Mouse (Mus musculus) stomach, embryonic 15.5 days (tissue): ENCODE results near the gene Smarcad1. TPM values are rescaled to one million over a fixed set of nuclear protein-coding genes. Genes with fewer than 3 reads are reported as not detected.
A peak's percentile ranks its signal among the peaks of the same experiment; 100 is the strongest.

Experiments
- ATAC-seq: fragments of 200-750 bp; cut with Nextera tagmentation; 2 replicates; pipeline ENCODE4 v1.8.0; 2017; ENCODE audit warnings: low read depth, moderate number of reproducible peaks, moderate TSS enrichment; ENCODE audit not compliant: insufficient read depth, low FRiP score
- H3K27ac ChIP-seq: fragments of 300-500 bp; sonication (generic); 2 replicates; pipeline ENCODE4 v1.5.1; 2015; ENCODE audit warnings: mild to moderate bottlenecking, inconsistent platforms
- H3K27me3 ChIP-seq: fragments of 300-500 bp; sonication (generic); replicated peaks from 2 replicates; pipeline ENCODE4 v1.6.1; 2015; ENCODE audit warnings: inconsistent platforms
- H3K36me3 ChIP-seq: fragments of 300-500 bp; sonication (generic); 2 replicates; pipeline ENCODE4 v1.6.1; 2015; ENCODE audit warnings: inconsistent platforms
- H3K4me1 ChIP-seq: fragments of 300-500 bp; sonication (generic); 2 replicates; pipeline ENCODE4 v1.6.1; 2015; ENCODE audit warnings: inconsistent platforms
- H3K4me2 ChIP-seq: fragments of 300-500 bp; sonication (generic); 2 replicates; pipeline ENCODE4 v1.6.1; 2015; ENCODE audit warnings: mild to moderate bottlenecking, inconsistent platforms
- H3K4me3 ChIP-seq: fragments of 300-500 bp; sonication (generic); replicated peaks from 2 replicates; pipeline ENCODE4 v1.5.1; 2015; ENCODE audit warnings: inconsistent platforms
- H3K9ac ChIP-seq: fragments of 300-500 bp; sonication (generic); 2 replicates; pipeline ENCODE4 v1.6.1; 2015; ENCODE audit warnings: inconsistent platforms
- H3K9me3 ChIP-seq: fragments of 300-500 bp; sonication (generic); 2 replicates; pipeline ENCODE4 v1.6.1; 2016; ENCODE audit warnings: inconsistent platforms
- WGBS: fragments of 180-500 bp; shearing (Covaris S2); methylation state at CpG from one replicate; pipeline ENCODE4 v1.1.7; 2015; 5-methylcytosine and 5-hydroxymethylcytosine counted together
- polyA plus RNA-seq: library from polyadenylated mRNA; unstranded; fragments of >200 nt; fragmentation: Nextera tagmentation; extraction: Ambion mirVana; gene quantifications from 2 replicates; pipeline ENCODE4 v1.2.1, GENCODE M21; 2015

Smarcad1 gene
- polyA plus RNA-seq, 1 experiment from 2014 or later, result 53.2 TPM

DNA sequence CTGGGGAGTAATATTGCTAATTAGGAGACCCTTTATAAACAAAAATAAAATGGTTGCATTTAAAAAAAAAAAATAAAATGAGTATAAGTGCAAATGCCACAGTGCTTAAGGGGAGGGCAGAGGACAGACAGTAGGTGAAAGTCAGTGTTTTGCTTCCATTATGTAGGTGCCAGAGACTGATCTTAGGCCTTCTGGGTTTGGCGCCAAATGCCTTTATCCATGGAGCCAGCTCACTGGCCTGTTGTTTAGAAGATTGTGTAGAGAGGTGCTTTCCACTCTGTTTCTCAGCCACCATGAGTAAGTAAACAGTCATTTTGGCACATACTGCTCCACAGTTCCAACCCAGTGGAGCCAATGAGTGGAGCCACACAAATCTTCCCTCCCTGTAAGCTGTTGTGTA is 75.2 kb downstream of the Smarcad1 start:
- WGBS, result 97% methylated on average over 1 of the region's 1 CpGs
- H3K4me2 ChIP-seq, result no peak overlapping the region
- H3K9ac ChIP-seq, result no peak overlapping the region
- no peak overlapping the region for H3K4me3 ChIP-seq
- no peak overlapping the region for H3K27ac ChIP-seq
- no peaks in the 10 kb centered on the region for H3K4me1 ChIP-seq
- no peaks in the 10 kb centered on the region for H3K9me3 ChIP-seq
- H3K27me3 ChIP-seq, result no peaks in the 10 kb centered on the region
- no peak for ATAC-seq
- peaks cover 16% of the 10 kb centered on the region; the same call in 1 of the 2 replicates for H3K36me3 ChIP-seq

- Histone ChIP-seq H3K4me2 (no peak overlapping the region), H3K9me3 (no peaks in the 10 kb centered on the region), H3K9ac (no peak overlapping the region), H3K4me1 (no peaks in the 10 kb centered on the region), H3K4me3 (no peak overlapping the region), H3K36me3 (no peaks in the 10 kb centered on the region), H3K27me3 (no peaks in the 10 kb centered on the region), H3K27ac (no peak overlapping the region)
- ATAC-seq, result no peak
- WGBS, result 23% methylated on average over 2 of the region's 2 CpGs
Measured at GRCm38 (mm10) chr6:65126074-65126726, 83.8 kb downstream of the Smarcad1 start.

DNA sequence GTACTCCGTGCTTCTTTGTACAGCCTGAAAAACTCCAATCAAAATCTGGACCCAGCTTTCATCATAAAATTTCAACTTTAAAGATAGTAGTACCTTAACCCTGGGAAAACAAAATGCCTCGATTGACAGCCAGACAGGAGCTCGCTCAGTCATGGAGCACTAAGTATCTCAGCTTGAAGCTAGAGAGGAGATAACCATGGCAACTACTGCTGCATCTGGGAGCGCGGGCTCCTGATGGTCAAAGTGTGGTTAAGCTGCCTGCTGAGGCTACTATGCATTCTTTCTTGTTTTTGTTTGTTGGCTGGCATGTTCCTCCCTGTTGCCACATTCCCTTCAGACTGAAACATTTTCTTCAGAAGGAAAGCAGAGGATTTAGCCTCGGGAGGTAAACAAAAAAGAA is 90.0 kb downstream of the Smarcad1 start:
- 71% methylated on average over 6 of the region's 6 CpGs for WGBS
- Histone ChIP-seq H3K27me3 (no peaks in the 10 kb centered on the region), H3K9me3 (no peaks in the 10 kb centered on the region), H3K9ac (no peak overlapping the region), H3K27ac (no peak overlapping the region), H3K4me2 (no peak overlapping the region), H3K4me1 (no peaks in the 10 kb centered on the region), H3K4me3 (no peak overlapping the region), H3K36me3 (no peaks in the 10 kb centered on the region)
- ATAC-seq, result no peak

DNA sequence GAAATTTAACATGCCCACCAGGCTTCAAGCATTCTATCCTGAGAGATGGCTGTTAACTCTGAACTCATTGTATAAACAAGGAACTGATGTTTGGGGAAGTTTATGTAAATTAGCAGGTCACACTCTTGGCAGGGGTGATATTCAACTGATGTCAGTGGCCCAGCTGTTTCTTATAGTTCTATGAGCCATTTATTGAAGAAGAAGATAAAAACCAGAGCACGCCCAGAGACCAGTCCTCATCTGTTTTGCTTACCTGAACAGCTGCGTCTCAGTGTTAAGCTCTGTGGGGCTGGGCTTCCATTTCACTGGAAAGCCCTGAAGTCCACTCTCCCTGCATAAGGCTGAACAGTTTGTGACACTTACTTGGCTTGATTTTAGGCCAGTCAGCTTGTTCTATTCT is 95.4 kb downstream of the Smarcad1 start:
- Histone ChIP-seq H3K4me2 (no peak overlapping the region), H3K36me3 (no peaks in the 10 kb centered on the region), H3K27ac (no peak overlapping the region), H3K9ac (no peak overlapping the region), H3K9me3 (no peaks in the 10 kb centered on the region), H3K4me3 (no peak overlapping the region), H3K4me1 (no peaks in the 10 kb centered on the region), H3K27me3 (no peaks in the 10 kb centered on the region)
- 25% methylated on average over 2 of the region's 2 CpGs for WGBS
- peak; percentile 10; the same call in 1 of the 2 replicates for ATAC-seq

- ATAC-seq, result no peak
- Histone ChIP-seq H3K9me3 (no peaks in the 10 kb centered on the region), H3K27me3 (no peaks in the 10 kb centered on the region), H3K4me1 (no peaks in the 10 kb centered on the region), H3K27ac (no peak overlapping the region), H3K36me3 (no peaks in the 10 kb centered on the region), H3K9ac (no peak overlapping the region), H3K4me2 (no peak overlapping the region), H3K4me3 (no peak overlapping the region)
- WGBS, result 74% methylated on average over 1 of the region's 1 CpGs
Measured at GRCm38 (mm10) chr6:65138243-65138642, 95.9 kb downstream of the Smarcad1 start.

GRCm38 (mm10) chr6:65140082-65140749 is 97.8 kb downstream of the Smarcad1 start:
- WGBS, result 66% methylated on average over 5 of the region's 5 CpGs
- Histone ChIP-seq H3K27me3 (no peaks in the 10 kb centered on the region), H3K4me1 (no peaks in the 10 kb centered on the region), H3K36me3 (no peaks in the 10 kb centered on the region), H3K9ac (no peak overlapping the region), H3K4me3 (no peak overlapping the region), H3K4me2 (no peak overlapping the region), H3K9me3 (no peaks in the 10 kb centered on the region), H3K27ac (no peak overlapping the region)
- no peak for ATAC-seq

DNA sequence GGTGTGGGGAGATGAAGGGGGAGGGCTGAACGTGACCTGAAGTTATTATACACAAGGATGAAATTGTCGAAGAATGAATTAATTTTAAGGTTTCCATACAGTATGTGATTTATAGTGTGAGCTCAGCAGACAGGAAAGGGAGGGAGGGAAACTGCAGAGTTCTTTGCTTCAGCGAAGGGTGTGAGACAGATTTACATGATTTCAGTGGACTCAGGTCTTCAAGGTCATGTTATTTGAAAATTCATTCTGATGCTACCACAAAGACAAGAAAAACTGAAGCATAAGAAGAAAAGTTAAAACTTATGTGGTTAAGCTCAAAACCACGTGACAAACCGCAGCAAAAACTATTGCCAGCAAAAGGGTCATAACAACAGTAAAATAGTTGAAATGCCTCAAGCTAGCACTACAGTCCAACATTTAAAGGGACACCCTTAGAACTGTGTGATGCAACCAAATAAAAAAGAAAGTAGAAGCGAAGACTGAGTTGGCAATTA is 98.4 kb downstream of the Smarcad1 start:
- H3K4me1 ChIP-seq, result no peaks in the 10 kb centered on the region
- ATAC-seq, result no peak
- H3K9me3 ChIP-seq, result no peaks in the 10 kb centered on the region
- no peak overlapping the region for H3K4me3 ChIP-seq
- H3K27ac ChIP-seq, result no peak overlapping the region
- H3K36me3 ChIP-seq, result no peaks in the 10 kb centered on the region
- H3K27me3 ChIP-seq, result no peaks in the 10 kb centered on the region
- no peak overlapping the region for H3K9ac ChIP-seq
- H3K4me2 ChIP-seq, result no peak overlapping the region
- 67% methylated on average over 6 of the region's 6 CpGs for WGBS

DNA sequence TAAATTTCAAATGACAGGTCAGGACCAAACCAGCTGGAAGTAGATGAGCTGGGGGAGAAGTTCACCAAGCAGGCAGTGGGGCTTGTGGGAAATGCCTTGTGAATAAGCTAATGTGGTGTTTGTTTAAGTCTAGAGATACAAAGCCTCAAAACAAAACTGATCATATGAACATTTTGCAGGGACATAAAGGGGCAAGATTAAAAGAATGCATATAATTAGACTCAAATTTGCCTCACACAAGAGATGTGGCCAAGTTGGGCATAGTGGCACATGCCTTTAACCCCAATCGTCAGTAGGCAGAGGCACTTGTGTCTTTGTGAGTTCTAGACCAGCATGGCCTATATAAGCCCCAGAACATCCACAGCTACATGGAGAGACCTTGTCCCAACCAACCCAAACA is 99.9 kb downstream of the Smarcad1 start:
- no peak for ATAC-seq
- Histone ChIP-seq H3K4me2 (no peak overlapping the region), H3K4me1 (no peaks in the 10 kb centered on the region), H3K36me3 (no peaks in the 10 kb centered on the region), H3K9me3 (no peaks in the 10 kb centered on the region), H3K27ac (no peak overlapping the region), H3K9ac (no peak overlapping the region), H3K4me3 (no peak overlapping the region), H3K27me3 (no peaks in the 10 kb centered on the region)
- WGBS, result 87% methylated on average over 1 of the region's 1 CpGs

DNA sequence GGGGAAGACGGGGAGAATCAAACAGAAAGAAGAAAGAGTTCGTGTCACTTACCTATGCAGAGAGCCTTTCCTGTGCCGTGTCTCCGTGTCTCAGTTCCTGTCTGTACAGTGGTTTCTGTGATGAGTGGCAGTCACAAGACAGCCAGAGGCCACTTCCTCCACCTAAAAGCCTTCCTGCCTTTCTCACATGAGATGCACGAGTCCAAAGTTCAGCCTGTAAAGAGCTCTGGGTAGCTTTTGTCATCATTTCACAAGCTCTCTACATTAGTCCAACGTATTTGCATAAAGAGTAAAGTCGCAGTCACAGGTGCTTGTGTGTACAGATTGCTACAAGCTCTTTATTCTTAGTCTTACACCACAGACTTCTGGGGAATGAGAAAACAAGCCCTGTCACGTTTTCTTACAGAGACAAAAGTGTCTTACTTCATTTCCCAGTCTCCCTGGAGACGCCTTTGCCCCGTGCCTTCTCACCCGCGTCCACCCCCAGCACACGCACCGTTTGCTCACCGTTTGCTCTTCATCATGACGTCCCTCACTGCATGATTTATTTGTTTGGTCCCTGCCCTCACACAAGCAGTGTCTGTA is 102.3 kb downstream of the Smarcad1 start, which contains the start of gene Hpgds:
TSS of gene Hpgds (minus strand) at position 288 of the 585 bp plus-strand sequence.
- H3K27me3 ChIP-seq, result no peaks in the 10 kb centered on the region
- WGBS, result 37% methylated on average over 16 of the region's 16 CpGs
- H3K4me1 ChIP-seq, result no peaks in the 10 kb centered on the region
- H3K9ac ChIP-seq, result no peak within 1 kb of the TSS
- no peaks in the 10 kb centered on the region for H3K36me3 ChIP-seq
- H3K4me3 ChIP-seq, result no peak within 1 kb of the TSS
- H3K9me3 ChIP-seq, result no peaks in the 10 kb centered on the region
- H3K4me2 ChIP-seq, result 0 out of 2 replicates have a peak within 1 kb of the TSS, but pooled peaks have one; percentile 2
- peak; percentile 47; the same call in 1 of the 2 replicates for ATAC-seq
- no peak within 1 kb of the TSS for H3K27ac ChIP-seq

DNA sequence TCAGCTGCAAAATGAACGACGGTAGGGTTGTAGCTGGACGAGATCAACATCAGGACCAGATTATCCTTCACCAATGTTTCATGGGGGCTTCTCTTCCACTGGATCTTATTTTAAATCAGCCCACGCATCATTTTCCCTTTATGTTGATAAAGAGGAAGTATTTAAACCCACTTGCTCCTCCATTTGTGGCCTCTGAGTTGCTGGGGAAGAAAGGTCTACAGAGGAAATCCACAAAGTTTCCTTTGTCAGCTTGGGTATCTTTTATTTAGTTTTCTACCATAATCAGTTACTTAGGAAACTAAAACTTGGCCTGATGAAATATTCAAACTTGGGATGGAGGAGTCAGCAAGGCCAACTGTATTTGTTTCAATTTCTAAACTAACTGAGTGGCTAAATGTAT is 104.0 kb downstream of the Smarcad1 start:
- H3K9ac ChIP-seq, result no peak overlapping the region
- WGBS, result 79% methylated on average over 4 of the region's 4 CpGs
- no peak overlapping the region for H3K27ac ChIP-seq
- H3K36me3 ChIP-seq, result no peaks in the 10 kb centered on the region
- no peak overlapping the region for H3K4me3 ChIP-seq
- ATAC-seq, result no peak
- H3K9me3 ChIP-seq, result no peaks in the 10 kb centered on the region
- no peaks in the 10 kb centered on the region for H3K4me1 ChIP-seq
- no peak overlapping the region for H3K4me2 ChIP-seq
- H3K27me3 ChIP-seq, result no peaks in the 10 kb centered on the region

GRCm38 (mm10) chr6:65150703-65151102 is 108.3 kb downstream of the Smarcad1 start:
- Histone ChIP-seq H3K9ac (no peak overlapping the region), H3K36me3 (no peaks in the 10 kb centered on the region)

GRCm38 (mm10) chr6:65153570-65153969 is 111.2 kb downstream of the Smarcad1 start:
- H3K4me1 ChIP-seq, result no peaks in the 10 kb centered on the region
- H3K9me3 ChIP-seq, result no peaks in the 10 kb centered on the region
- ATAC-seq, result no peak
- H3K27me3 ChIP-seq, result no peaks in the 10 kb centered on the region
- WGBS, result 70% methylated on average over 3 of the region's 3 CpGs
- H3K27ac ChIP-seq, result no peak overlapping the region
- no peak overlapping the region for H3K9ac ChIP-seq
- H3K4me3 ChIP-seq, result no peak overlapping the region
- no peak overlapping the region for H3K4me2 ChIP-seq
- H3K36me3 ChIP-seq, result no peaks in the 10 kb centered on the region

More at GRCm38 (mm10) chr6:65150703-65151102, 108.3 kb downstream of the Smarcad1 start:
- Histone ChIP-seq H3K9me3 (no peaks in the 10 kb centered on the region), H3K4me1 (no peaks in the 10 kb centered on the region), H3K4me3 (no peak overlapping the region), H3K27me3 (no peaks in the 10 kb centered on the region), H3K27ac (no peak overlapping the region), H3K4me2 (peak overlapping the region; percentile 46)
- WGBS, result 17% methylated on average over 22 of the region's 22 CpGs
- ATAC-seq, result no peak
